Mouse (Mus musculus) liver, postnatal 0 days (tissue): ENCODE results near the gene Dph6. TPM values are rescaled to one million over a fixed set of nuclear protein-coding genes. Genes with fewer than 3 reads are reported as not detected.

Source experiments
- ATAC-seq: fragments of 200-750 bp; cut with Nextera tagmentation; 2 replicates; pipeline ENCODE4 v1.8.0; 2017; ENCODE audit warnings: mild to moderate bottlenecking, moderate library complexity
- DNase-seq: peaks from one replicate; pipeline ENCODE4 v3.0.0-alpha.2; 2016
- H3K27ac ChIP-seq: fragments of 300-500 bp; sonication (generic); 2 replicates; pipeline ENCODE4 v1.5.1; 2014; ENCODE audit warnings: antibody characterized with exemption, moderate library complexity, mild to moderate bottlenecking, low read depth
- H3K27me3 ChIP-seq: fragments of 300-500 bp; sonication (generic); 2 replicates; pipeline ENCODE4 v1.6.1; 2014; ENCODE audit warnings: low read length, control low read depth, mixed read lengths; ENCODE audit not compliant: insufficient read depth
- H3K36me3 ChIP-seq: fragments of 300-500 bp; sonication (generic); replicated peaks from 2 replicates; pipeline ENCODE4 v1.6.1; 2014; ENCODE audit warnings: mild to moderate bottlenecking, control low read depth, low read length, moderate library complexity, mixed read lengths; ENCODE audit not compliant: insufficient read depth
- H3K4me1 ChIP-seq: fragments of 300-500 bp; sonication (generic); 2 replicates; pipeline ENCODE4 v1.6.1; 2014; ENCODE audit warnings: antibody characterized with exemption, mild to moderate bottlenecking, control low read depth; ENCODE audit not compliant: insufficient read depth
- H3K4me2 ChIP-seq: fragments of 300-500 bp; sonication (generic); 2 replicates; pipeline ENCODE4 v1.6.1; 2014; ENCODE audit warnings: low read depth, mild to moderate bottlenecking, low read length, moderate library complexity, mixed read lengths
- H3K4me3 ChIP-seq: fragments of 300-500 bp; sonication (generic); 2 replicates; pipeline ENCODE4 v1.5.1; 2014; ENCODE audit warnings: low read depth, low read length
- H3K9ac ChIP-seq: fragments of 300-500 bp; sonication (generic); replicated peaks from 2 replicates; pipeline ENCODE4 v1.6.1; 2014; ENCODE audit warnings: mild to moderate bottlenecking, moderate library complexity
- H3K9me3 ChIP-seq: fragments of 300-500 bp; sonication (generic); 2 replicates; pipeline ENCODE4 v1.6.1; 2016; ENCODE audit warnings: mild to moderate bottlenecking, control low read depth, low read length, mixed read lengths
- CTCF ChIP-seq: sonication (generic); IDR thresholded peaks from 2 replicates; pipeline ENCODE4 v1.5.1; 2016; ENCODE audit warnings: antibody characterized with exemption, low read depth
- EP300 ChIP-seq: IDR thresholded peaks from 2 replicates; pipeline ENCODE4 v1.6.1; 2016; ENCODE audit warnings: antibody characterized with exemption, low read depth, mild to moderate bottlenecking
- WGBS: fragments of 180-500 bp; shearing (Covaris S2); extraction: QIAGEN DNeasy Blood & Tissue Kit; methylation state at CpG from one replicate; pipeline ENCODE4 v1.1.7; 2014; ENCODE audit not compliant: insufficient replicate concordance; 5-methylcytosine and 5-hydroxymethylcytosine counted together
- polyA plus RNA-seq: library from polyadenylated mRNA; unstranded; fragments of >200 nt; fragmentation: Nextera tagmentation; extraction: Ambion mirVana; gene quantifications from 2 replicates; pipeline ENCODE4 v1.2.1, GENCODE M21; 2015

Gene Dph6
- polyA plus RNA-seq, 1 experiment from 2014 or later, result 5.7 TPM

DNA sequence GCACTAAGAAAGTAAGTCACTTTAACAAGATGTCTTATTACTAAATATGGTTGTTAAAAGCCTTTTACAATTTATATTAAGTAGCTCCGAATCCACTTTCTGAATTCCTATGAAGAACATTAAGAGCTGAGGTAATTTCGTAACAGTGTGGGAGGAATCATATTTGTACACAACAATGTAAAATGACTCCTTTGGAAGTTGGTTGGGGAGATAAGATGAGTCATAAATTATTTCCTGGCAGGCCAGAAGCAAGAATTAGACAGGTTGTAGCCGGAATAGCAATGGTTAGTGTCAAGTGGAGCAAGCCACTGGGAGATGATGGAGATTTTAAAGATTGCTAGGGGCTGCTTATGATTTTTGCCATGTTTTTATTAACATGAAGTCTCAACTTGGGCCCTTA, 16.2 kb upstream of the Dph6 start:
- H3K4me1 ChIP-seq, result no peaks in the 10 kb centered on the region
- 64% methylated on average over 3 of the region's 3 CpGs for WGBS
- DNase-seq (no peak), ATAC-seq (no peak)
- H3K9ac ChIP-seq, result no peak overlapping the region
- no peaks in the 10 kb centered on the region for H3K27me3 ChIP-seq
- H3K27ac ChIP-seq, result no peak overlapping the region
- no peak overlapping the region for H3K4me2 ChIP-seq
- H3K9me3 ChIP-seq, result no peaks in the 10 kb centered on the region
- no peaks in the 10 kb centered on the region for H3K36me3 ChIP-seq
- no peak overlapping the region for H3K4me3 ChIP-seq
- TF ChIP-seq EP300, result no peak
- no peak for TF ChIP-seq CTCF

DNA sequence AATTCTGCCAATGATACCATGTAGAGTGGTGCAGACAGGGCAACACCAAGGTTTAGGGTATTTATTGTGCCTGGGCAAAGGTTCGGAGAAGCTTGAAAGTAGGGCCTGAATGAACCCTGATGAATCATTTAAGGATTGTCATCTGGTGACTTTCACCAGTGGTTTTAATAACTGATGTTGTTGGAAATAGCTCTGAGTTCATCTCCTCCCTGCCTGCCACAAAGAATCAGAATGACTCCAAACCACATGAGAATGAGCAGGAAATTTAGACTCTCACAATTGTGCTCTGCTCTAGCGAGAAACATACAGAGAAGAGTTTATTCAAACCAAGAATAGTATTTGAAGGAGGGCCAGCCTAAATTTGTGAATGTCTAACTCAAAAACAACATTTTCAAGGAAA, 4.2 kb upstream of the Dph6 start:
- H3K4me2 ChIP-seq, result no peak overlapping the region
- DNase-seq, result no peak
- H3K9ac ChIP-seq, result no peak overlapping the region
- no peaks in the 10 kb centered on the region for H3K9me3 ChIP-seq
- H3K4me3 ChIP-seq, result no peak overlapping the region
- ATAC-seq, result no peak
- peaks cover 3% of the 10 kb centered on the region for H3K4me1 ChIP-seq
- H3K36me3 ChIP-seq, result no peaks in the 10 kb centered on the region
- 75% methylated on average over 2 of the region's 2 CpGs for WGBS
- H3K27ac ChIP-seq, result no peak overlapping the region
- TF ChIP-seq CTCF, result no peak
- no peak for TF ChIP-seq EP300
- no peaks in the 10 kb centered on the region for H3K27me3 ChIP-seq

DNA sequence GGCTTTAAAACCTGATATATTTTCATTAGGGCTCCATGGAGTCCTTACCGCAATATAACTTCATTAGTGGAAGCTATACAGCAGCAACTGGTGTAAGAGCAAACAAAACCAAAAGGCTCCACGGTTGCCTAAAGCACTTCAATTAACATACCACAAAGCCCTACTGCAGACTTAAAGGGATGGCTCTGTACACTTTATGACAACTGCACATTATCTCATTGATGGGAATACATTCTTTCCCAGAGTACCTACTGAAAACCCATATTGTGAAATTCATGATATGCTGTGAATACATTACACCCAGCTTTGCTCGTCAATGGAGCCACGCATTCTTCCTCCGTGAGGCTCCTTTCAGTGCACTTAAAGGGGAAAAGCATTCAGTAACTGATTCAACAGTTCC, 8.5 kb downstream of the Dph6 start:
- no peak for TF ChIP-seq EP300
- TF ChIP-seq CTCF, result no peak
- no peak for ATAC-seq
- H3K27me3 ChIP-seq, result no peaks in the 10 kb centered on the region
- H3K36me3 ChIP-seq, result 0 out of 2 replicates have a peak, but pooled peaks cover 3% of the 10 kb centered on the region
- H3K9ac ChIP-seq, result no peak overlapping the region
- no peaks in the 10 kb centered on the region for H3K4me1 ChIP-seq
- DNase-seq, result no peak
- no peak overlapping the region for H3K27ac ChIP-seq
- 79% methylated on average over 5 of the region's 5 CpGs for WGBS
- no peak overlapping the region for H3K4me3 ChIP-seq
- no peak overlapping the region for H3K4me2 ChIP-seq
- H3K9me3 ChIP-seq, result no peaks in the 10 kb centered on the region

DNA sequence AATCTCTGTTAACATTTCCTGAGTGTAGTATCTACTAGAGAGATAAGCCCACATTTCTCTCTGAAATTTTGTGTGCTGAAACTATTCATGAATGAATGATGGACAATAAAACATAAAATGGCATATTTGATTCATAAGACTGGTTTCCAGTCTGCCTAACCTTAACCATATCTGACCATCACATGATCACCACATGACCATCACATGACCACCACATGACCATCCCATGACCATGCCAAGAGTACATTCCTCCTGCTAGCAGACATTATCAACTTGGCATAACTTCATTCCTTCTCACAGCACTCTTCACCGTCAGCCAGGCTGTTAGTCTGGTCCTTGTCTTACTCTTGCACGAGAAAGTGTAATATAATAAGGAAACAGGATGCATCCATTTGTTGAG, 10.9 kb downstream of the Dph6 start:
- TF ChIP-seq EP300 (no peak), CTCF (no peak)
- Histone ChIP-seq H3K9me3 (no peaks in the 10 kb centered on the region), H3K4me3 (no peak overlapping the region), H3K9ac (no peak overlapping the region), H3K4me1 (no peaks in the 10 kb centered on the region), H3K27ac (no peak overlapping the region), H3K27me3 (no peaks in the 10 kb centered on the region), H3K36me3 (0 out of 2 replicates have a peak, but pooled peaks cover 3% of the 10 kb centered on the region), H3K4me2 (no peak overlapping the region)
- ATAC-seq, result no peak
- DNase-seq, result no peak
- 80% methylated on average over 2 of the region's 2 CpGs for WGBS

DNA sequence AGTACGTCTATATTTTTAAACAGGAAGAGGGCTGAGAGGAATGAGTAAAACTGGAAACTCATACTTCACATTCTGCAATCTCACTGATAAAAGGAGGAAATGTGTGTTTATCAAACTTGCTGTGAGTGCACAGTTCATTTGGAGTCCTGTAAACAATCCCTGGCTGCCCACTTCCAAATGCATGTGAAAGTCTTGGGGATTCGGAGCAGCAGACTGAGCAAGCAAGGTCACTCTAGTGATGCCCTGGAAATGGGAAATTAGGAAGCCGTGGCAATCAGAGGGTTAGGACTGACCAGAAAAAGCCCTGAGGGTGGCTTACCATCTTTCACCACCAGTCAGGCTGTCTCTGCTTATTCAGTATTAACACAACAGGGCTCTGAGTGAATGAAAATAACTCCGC, 30.1 kb downstream of the Dph6 start:
- DNase-seq (no peak), ATAC-seq (peak; percentile 45; the same call in 1 of the 2 replicates)
- Histone ChIP-seq H3K27me3 (no peaks in the 10 kb centered on the region), H3K27ac (no peak overlapping the region), H3K36me3 (no peaks in the 10 kb centered on the region), H3K9ac (no peak overlapping the region), H3K4me2 (no peak overlapping the region), H3K4me1 (no peaks in the 10 kb centered on the region), H3K9me3 (no peaks in the 10 kb centered on the region), H3K4me3 (no peak overlapping the region)
- TF ChIP-seq EP300 (peak; percentile 57), CTCF (no peak)
- WGBS, result 52% methylated on average over 4 of the region's 4 CpGs

DNA sequence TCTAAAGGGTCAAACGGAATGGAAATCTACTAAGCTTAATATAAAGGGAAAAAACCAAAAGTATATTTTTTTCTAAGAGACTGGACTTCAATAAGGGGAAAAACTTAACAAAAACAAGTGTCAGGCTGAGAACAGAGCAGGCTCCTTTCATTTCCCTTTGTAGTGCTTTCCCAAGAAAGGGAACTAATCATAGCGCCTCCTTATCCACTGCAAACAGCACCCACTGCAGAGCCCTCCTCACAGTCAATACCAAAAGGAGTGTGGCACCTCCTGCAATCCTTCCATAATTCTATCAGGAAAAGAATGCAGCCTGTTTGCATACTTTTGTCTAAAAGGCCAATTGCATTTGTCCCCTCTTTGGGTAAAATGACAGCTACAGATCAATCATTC, 32.2 kb downstream of the Dph6 start:
- no peak overlapping the region for H3K4me2 ChIP-seq
- no peak for TF ChIP-seq CTCF
- no peak for TF ChIP-seq EP300
- DNase-seq (no peak), ATAC-seq (no peak)
- H3K9me3 ChIP-seq, result no peaks in the 10 kb centered on the region
- H3K4me1 ChIP-seq, result no peaks in the 10 kb centered on the region
- no peak overlapping the region for H3K4me3 ChIP-seq
- no peak overlapping the region for H3K27ac ChIP-seq
- no peak overlapping the region for H3K9ac ChIP-seq
- WGBS, result 27% methylated on average over 2 of the region's 2 CpGs
- no peaks in the 10 kb centered on the region for H3K36me3 ChIP-seq
- no peaks in the 10 kb centered on the region for H3K27me3 ChIP-seq

DNA sequence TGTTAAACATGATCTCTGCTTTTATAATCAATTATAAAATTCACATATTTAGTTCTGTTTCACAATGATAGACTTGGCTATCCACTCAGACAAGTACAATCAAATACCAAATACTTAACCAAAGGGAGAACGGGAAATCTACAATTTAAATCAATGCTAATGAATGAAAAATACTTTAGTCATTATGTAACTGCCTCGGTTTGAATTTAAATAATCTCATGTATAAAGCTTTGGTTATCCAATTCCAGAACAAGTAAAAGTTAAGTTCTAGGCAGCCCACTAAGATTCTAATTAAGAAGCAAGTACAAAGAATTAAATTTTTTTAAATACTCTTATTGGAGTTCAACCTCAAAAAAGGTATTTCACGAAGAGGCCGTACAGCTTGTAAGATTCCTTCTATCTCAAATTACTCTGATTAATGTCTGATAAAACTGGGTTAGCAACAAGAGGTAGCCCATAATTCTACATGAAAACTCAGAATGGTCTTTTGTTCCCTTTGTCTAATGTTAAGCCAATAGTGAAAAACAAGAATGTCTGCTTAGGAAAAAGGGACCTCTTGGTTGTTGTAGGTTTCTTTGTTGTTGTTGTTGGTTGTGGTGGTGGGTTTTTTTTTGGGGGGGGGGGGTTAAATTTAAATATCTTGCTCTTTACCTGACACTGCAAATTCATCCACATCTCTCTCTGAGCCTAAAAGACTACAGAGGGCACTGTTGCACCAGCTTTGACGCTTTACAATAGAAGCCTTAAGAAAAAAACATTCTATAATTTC, 32.8 kb downstream of the Dph6 start:
- no peaks in the 10 kb centered on the region for H3K27me3 ChIP-seq
- H3K27ac ChIP-seq, result no peak overlapping the region
- ATAC-seq (no peak), DNase-seq (no peak)
- H3K9me3 ChIP-seq, result no peaks in the 10 kb centered on the region
- H3K9ac ChIP-seq, result no peak overlapping the region
- no peak overlapping the region for H3K4me3 ChIP-seq
- 66% methylated on average over 5 of the region's 5 CpGs for WGBS
- H3K36me3 ChIP-seq, result no peaks in the 10 kb centered on the region
- TF ChIP-seq CTCF, result peak; percentile 46
- TF ChIP-seq EP300, result no peak
- H3K4me2 ChIP-seq, result no peak overlapping the region
- no peaks in the 10 kb centered on the region for H3K4me1 ChIP-seq
